Mouse (Mus musculus) megakaryocyte, embryonic 14.5 days (primary cell): ENCODE measurements around the gene Rabgef1.

Experiments
- FLI1 ChIP-seq: IDR thresholded peaks from 2 replicates; pipeline ENCODE4 v1.6.1; 2012; ENCODE audit warnings: low read length, inconsistent platforms, mixed read lengths
- GATA1 ChIP-seq: IDR thresholded peaks from 3 replicates; pipeline ENCODE4 v1.6.1; 2012; ENCODE audit warnings: mixed read lengths, low read length, inconsistent platforms, borderline replicate concordance

- TF ChIP-seq GATA1 (no peak), FLI1 (no peak)
Measured at GRCm38 (mm10) chr5:130236302-130236701, 64.7 kb downstream of the Rabgef1 start.
